8 mouse cellular contexts compared by ENCODE assay signal in genomic region chr15:5915261-5915660, GRCm38 (mm10).
A peak's percentile ranks its signal among the peaks of the same experiment; 100 is the strongest.
DNase-seq lines count a peak whose midpoint lies in the region; ATAC-seq and TF ChIP-seq lines count a peak whose summit lies in the region.

No protein-coding gene starts in this region.

- no peaks in the 10 kb centered on the region for H3K27me3 ChIP-seq in embryonic facial prominence, embryonic 14.5 days (replicated peaks; ENCODE audit: control insufficient read depth, insufficient read depth, low read length)
- H3K27me3 ChIP-seq in lung, embryonic 14.5 days (ENCODE audit: insufficient read depth, low read length), result no peaks in the 10 kb centered on the region

- intact Hi-C loops in left cerebral cortex, adult 2 months (cut with DNase I), result loop anchor here (1.0 to 5.0 kb wide), 2 partner anchors 167 to 679 kb away; no protein-coding TSS in a partner anchor

- H3K4me1 ChIP-seq in embryonic facial prominence, embryonic 14.5 days (ENCODE audit: control insufficient read depth, insufficient read depth, low read length), result no peaks in the 10 kb centered on the region
- H3K4me1 ChIP-seq in lung, embryonic 14.5 days (ENCODE audit: insufficient read depth), result no peaks in the 10 kb centered on the region

- H3K27ac ChIP-seq in left cerebral cortex, adult 2 months, result no peak overlapping the region
- no peak overlapping the region for H3K27ac ChIP-seq in embryonic facial prominence, embryonic 14.5 days (replicated peaks; ENCODE audit: low read depth, low read length)
- no peak overlapping the region for H3K27ac ChIP-seq in lung, embryonic 14.5 days (ENCODE audit: low read depth)

- 4% methylated on average over 2 of the region's 2 CpGs for WGBS in embryonic facial prominence, embryonic 14.5 days
- WGBS in lung, embryonic 14.5 days, result 6% methylated on average over 2 of the region's 2 CpGs

- no peak overlapping the region for H3K4me3 ChIP-seq in left cerebral cortex, adult 2 months
- no peak overlapping the region for H3K4me3 ChIP-seq in embryonic facial prominence, embryonic 14.5 days (ENCODE audit: low read depth, low read length)
- H3K4me3 ChIP-seq in lung, embryonic 14.5 days (ENCODE audit: low read depth, low read length), result no peak overlapping the region

- no peak for ATAC-seq in embryonic facial prominence, embryonic 14.5 days (ENCODE audit: low read depth)
- ATAC-seq in lung, embryonic 14.5 days (ENCODE audit: insufficient read depth), result no peak

- H3K36me3 ChIP-seq in embryonic facial prominence, embryonic 14.5 days (ENCODE audit: control insufficient read depth, insufficient read depth, low read length), result no peaks in the 10 kb centered on the region
- H3K36me3 ChIP-seq in lung, embryonic 14.5 days (ENCODE audit: insufficient read depth), result no peaks in the 10 kb centered on the region

- peak; percentile 70 for TF ChIP-seq CTCF in left cerebral cortex, adult 2 months (IDR thresholded peaks at IDR 0.05)
- TF ChIP-seq CTCF in lung, embryonic 14.5 days (IDR thresholded peaks at IDR 0.05; ENCODE audit: low read depth), result peak; percentile 65

- no peak overlapping the region for H3K4me2 ChIP-seq in embryonic facial prominence, embryonic 14.5 days (ENCODE audit: low read depth, low read length)
- H3K4me2 ChIP-seq in lung, embryonic 14.5 days, result no peak overlapping the region

- no peaks in the 10 kb centered on the region for H3K9me3 ChIP-seq in embryonic facial prominence, embryonic 14.5 days (ENCODE audit: control insufficient read depth, low read length)
- H3K9me3 ChIP-seq in lung, embryonic 14.5 days (ENCODE audit: low read depth, low read length), result no peaks in the 10 kb centered on the region

- DNase-seq in cerebellum, adult 18-20 months, result peak; percentile 11 to 18
- no peak for DNase-seq in cerebellum, adult 11 months
- peak; percentile 15 to 25 for DNase-seq in left cerebral cortex, adult 2 months (ENCODE audit: extremely low spot score in 1 of 2, low spot score in 2 of 2)
- DNase-seq in left cerebral cortex, adult 11 months (ENCODE audit: low spot score), result no peak
- DNase-seq in MN1 (ENCODE audit: low spot score), result peak; percentile 69
- DNase-seq in embryonic facial prominence, embryonic 14.5 days (ENCODE audit: low spot score), result peak; percentile 68
- DNase-seq in lung, embryonic 14.5 days, result peak; percentile 76
- DNase-seq in thymus, postnatal 0 days (ENCODE audit: low spot score), result peak; percentile 48

- H3K9ac ChIP-seq in embryonic facial prominence, embryonic 14.5 days (ENCODE audit: low read depth, low read length), result no peak overlapping the region
- H3K9ac ChIP-seq in lung, embryonic 14.5 days, result no peak overlapping the region

Comparison
In these comparisons a context has a peak if more than half of its experiments do, and no peak if none do; other contexts are left out.
1. DNase-seq: peak in cerebellum, adult 18-20 months (2 of 2), left cerebral cortex, adult 2 months (2 of 2), MN1 (single experiment), embryonic facial prominence, embryonic 14.5 days (single experiment), lung, embryonic 14.5 days (single experiment) and thymus, postnatal 0 days (single experiment); none in cerebellum, adult 11 months (single experiment) and left cerebral cortex, adult 11 months (single experiment).